Mouse (Mus musculus): ENCODE results near the gene Pdia5.

- no peak for TF ChIP-seq CTCF (conservative IDR thresholded peaks at IDR 0.05; ENCODE audit: low read length)
- TF ChIP-seq NANOG (IDR thresholded peaks at IDR 0.05; ENCODE audit: borderline replicate concordance, low read length): no peak
- TF ChIP-seq POU5F1 (IDR thresholded peaks at IDR 0.05; ENCODE audit: borderline replicate concordance, low read length): no peak
Observed at GRCm38 (mm10) chr16:35477273-35477672, 13.4 kb downstream of the Pdia5 start.

All from E14TG2a.4 (cell line).